Mouse (Mus musculus) olfactory bulb, adult 2 months (tissue): ENCODE results near the gene Olfr1112. TPM values are rescaled to one million over a fixed set of nuclear protein-coding genes. Genes with fewer than 3 reads are reported as not detected.
"Not testable (repeated sequence)": the region's sequence is repeated elsewhere in the genome, so short reads cannot be mapped to it uniquely, and the experiment has no call there.

Experiments
- H3K27ac ChIP-seq: fragments of 200-500 bp; 2 replicates; pipeline ENCODE4 v1.5.1; 2012; ENCODE audit warnings: low read depth, low read length; ENCODE audit not compliant: insufficient read depth
- H3K4me1 ChIP-seq: fragments of 200-500 bp; 2 replicates; pipeline ENCODE4 v1.6.1; 2012; ENCODE audit warnings: low read length; ENCODE audit not compliant: control insufficient read depth, insufficient read depth
- H3K4me3 ChIP-seq: fragments of 200-500 bp; 2 replicates; pipeline ENCODE4 v1.5.1; 2012; ENCODE audit warnings: mild to moderate bottlenecking, low read depth, low read length, moderate library complexity; ENCODE audit not compliant: insufficient read depth
- CTCF ChIP-seq: fragments of 200-500 bp; IDR thresholded peaks from 2 replicates; pipeline ENCODE4 v1.5.1; 2012; ENCODE audit warnings: low read depth, mild to moderate bottlenecking, low read length, moderate library complexity; ENCODE audit not compliant: insufficient read depth
- POLR2A ChIP-seq: fragments of 200-500 bp; IDR thresholded peaks from 2 replicates; pipeline ENCODE4 v1.6.1; 2012; ENCODE audit warnings: mild to moderate bottlenecking, low read depth, low read length, moderate library complexity; ENCODE audit not compliant: insufficient read depth
- WGBS: fragments of 180-500 bp; shearing (Covaris S2); methylation state at CpG from one replicate; pipeline ENCODE4 v1.1.7; 2018; 5-methylcytosine and 5-hydroxymethylcytosine counted together
- polyA plus RNA-seq: library from polyadenylated mRNA; stranded (reverse); fragments of >200 nt; gene quantifications from 2 replicates; pipeline ENCODE4 v1.2.4, GENCODE M21; 2012; ENCODE audit warnings: low replicate concordance; ENCODE audit not compliant: missing spikeins, insufficient read depth, insufficient read length

Gene Olfr1112
- polyA plus RNA-seq, result not detected in 2 replicates

GRCm38 (mm10) chr2:87187498-87187897, at the start of gene Olfr1112:
Gene Olfr1112 (plus strand): TSS chr2:87187798.
- Histone ChIP-seq H3K4me1 (no peaks in the 10 kb centered on the region), H3K27ac (no peak within 1 kb of the TSS), H3K4me3 (no peak within 1 kb of the TSS)
- 88% methylated on average over 1 of the region's 1 CpGs for WGBS
- TF ChIP-seq CTCF, result no peak
- TF ChIP-seq POLR2A, result no peak

DNA sequence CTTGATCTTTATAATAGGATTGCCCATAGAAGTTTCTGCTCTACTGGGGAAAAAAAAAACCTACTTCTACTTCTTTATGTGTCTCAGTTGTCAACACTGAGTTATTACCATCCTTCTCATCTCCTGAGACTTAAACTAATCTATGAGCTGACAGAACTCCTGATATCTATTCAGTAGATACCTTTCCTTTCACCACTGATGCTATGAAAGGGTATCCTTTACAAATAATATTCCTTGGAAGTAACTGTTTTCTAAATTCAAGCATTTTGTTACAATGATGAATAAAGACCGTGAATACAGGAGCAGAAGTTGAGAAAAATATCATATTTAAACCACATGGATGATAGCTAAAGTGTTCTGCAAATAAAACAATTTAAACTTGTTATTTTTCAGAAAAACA, 47.4 kb upstream of the Olfr1112 start, which contains the start of gene Olfr1110:
Gene Olfr1110 (minus strand): TSS at position 101 of the 400 bp plus-strand sequence.
- 80% methylated on average over 1 of the region's 1 CpGs for WGBS
- Histone ChIP-seq H3K27ac (no peak within 1 kb of the TSS), H3K4me3 (no peak within 1 kb of the TSS), H3K4me1 (no peaks in the 10 kb centered on the region)
- TF ChIP-seq CTCF, result no peak
- TF ChIP-seq POLR2A, result no peak

DNA sequence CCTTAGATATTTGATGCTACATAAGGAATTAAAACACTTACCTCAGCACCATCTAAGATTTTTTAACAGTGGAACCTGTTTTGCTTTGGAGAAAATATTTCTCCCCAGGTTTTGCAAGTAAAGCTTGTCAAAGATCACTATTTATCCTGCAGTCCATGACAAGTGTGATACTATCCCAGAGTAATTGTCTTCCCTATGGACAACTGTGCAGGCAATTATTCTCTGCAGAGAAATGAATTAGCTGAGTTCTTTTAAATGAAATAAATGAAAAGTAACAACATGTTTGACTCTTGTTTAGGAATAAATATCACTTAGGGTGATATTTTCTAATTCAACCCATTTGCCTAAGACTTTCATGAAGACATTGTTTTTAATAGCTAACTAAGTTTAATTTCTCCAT, 35.1 kb upstream of the Olfr1112 start, which contains the start of gene Olfr1111:
Gene Olfr1111 (minus strand): TSS at position 101 of the 400 bp plus-strand sequence.
- Histone ChIP-seq H3K4me1 (no peaks in the 10 kb centered on the region), H3K4me3 (no peak within 1 kb of the TSS), H3K27ac (no peak within 1 kb of the TSS)
- TF ChIP-seq CTCF (no peak), POLR2A (no peak)

DNA sequence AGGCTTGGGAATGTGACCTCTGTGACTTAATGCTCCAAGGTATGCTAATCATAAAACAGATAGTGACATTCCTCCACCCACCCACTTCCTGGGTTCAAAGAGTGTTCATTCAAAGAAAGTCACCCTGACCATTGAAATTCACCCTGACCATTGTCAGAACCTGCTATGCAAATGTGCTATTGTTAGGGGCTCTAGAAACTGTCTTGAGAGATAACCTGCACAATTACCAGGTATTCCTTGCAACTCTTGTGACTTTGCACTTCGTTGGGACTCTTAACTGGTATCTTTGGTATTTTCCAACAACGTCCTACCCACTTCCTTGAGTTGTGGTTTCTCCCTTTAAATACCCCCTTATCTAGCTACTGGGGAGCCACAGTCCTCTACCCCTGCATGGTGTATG, 19.9 kb upstream of the Olfr1112 start:
- WGBS, result 74% methylated on average over 2 of the region's 2 CpGs
- H3K4me1 ChIP-seq, H3K4me3 ChIP-seq, H3K27ac ChIP-seq: not testable (repeated sequence)

DNA sequence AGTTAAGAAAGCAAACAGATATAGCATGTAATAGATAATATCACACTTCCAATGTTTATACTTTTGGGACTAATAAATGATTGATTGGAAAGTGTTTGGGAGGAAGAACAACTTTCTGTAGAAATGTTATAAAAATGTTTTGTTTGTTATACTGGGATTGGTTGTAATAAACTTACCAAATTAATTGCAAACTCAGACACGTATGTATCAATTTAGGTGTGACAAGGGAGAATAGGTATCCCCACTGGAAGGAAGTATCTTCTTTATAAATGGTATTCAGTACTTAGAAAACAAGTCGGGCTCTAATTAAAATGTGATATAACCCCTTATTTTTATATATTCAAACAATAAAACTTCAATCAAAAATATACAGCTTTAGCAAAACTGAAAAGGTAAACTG, 21.1 kb downstream of the Olfr1112 start, which contains the start of gene Olfr1113:
Gene Olfr1113 (plus strand): TSS at position 301 of the 400 bp plus-strand sequence.
- no peak within 1 kb of the TSS for H3K27ac ChIP-seq
- TF ChIP-seq CTCF (no peak), POLR2A (no peak)

More for the DNA sequence above, 21.1 kb downstream of the Olfr1112 start, which contains the start of gene Olfr1113:
- 88% methylated on average over 2 of the region's 2 CpGs for WGBS
- Histone ChIP-seq H3K4me1 (no peaks in the 10 kb centered on the region), H3K4me3 (no peak within 1 kb of the TSS)

Other genes with a start within 250 kb of the Olfr1112 start
- not detected in 2 replicates for gene Olfr1099, start 227.1 kb upstream of the Olfr1112 start, polyA plus RNA-seq
- not detected in 2 replicates for gene Olfr1100, start 207.8 kb upstream of the Olfr1112 start, polyA plus RNA-seq
- not detected in 2 replicates for gene Olfr1101, start 196.6 kb upstream of the Olfr1112 start, polyA plus RNA-seq
- not detected in 2 replicates for gene Olfr1102, start 189.4 kb upstream of the Olfr1112 start, polyA plus RNA-seq
- not detected in 2 replicates for gene Olfr1104, start 160.7 kb upstream of the Olfr1112 start, polyA plus RNA-seq
- not detected in 2 replicates for gene Olfr1105, start 151.3 kb upstream of the Olfr1112 start, polyA plus RNA-seq
- not detected in 2 replicates for gene Olfr1106, start 135.5 kb upstream of the Olfr1112 start, polyA plus RNA-seq
- not detected in 2 replicates for gene Olfr1107, start 112.0 kb upstream of the Olfr1112 start, polyA plus RNA-seq
- not detected in 2 replicates for gene Olfr1109, start 91.8 kb upstream of the Olfr1112 start, polyA plus RNA-seq
- not detected in 2 replicates for gene Olfr259, start 73.2 kb upstream of the Olfr1112 start, polyA plus RNA-seq
- gene Olfr1110, start 47.5 kb upstream of the Olfr1112 start, polyA plus RNA-seq, result not detected in 2 replicates
- gene Olfr1111, start 35.2 kb upstream of the Olfr1112 start, polyA plus RNA-seq, result not detected in 2 replicates
- gene Olfr1113, start 21.2 kb downstream of the Olfr1112 start, polyA plus RNA-seq, result not detected in 2 replicates
- gene Olfr1115, start 60.2 kb downstream of the Olfr1112 start, polyA plus RNA-seq, result not detected in 2 replicates
- gene Olfr1116, start 79.7 kb downstream of the Olfr1112 start, polyA plus RNA-seq, result not detected in 2 replicates
- not detected in 2 replicates for gene Olfr1118, start 119.8 kb downstream of the Olfr1112 start, polyA plus RNA-seq
- not detected in 2 replicates for gene Olfr1120, start 167.0 kb downstream of the Olfr1112 start, polyA plus RNA-seq
- not detected in 2 replicates for gene Olfr1121, start 182.1 kb downstream of the Olfr1112 start, polyA plus RNA-seq
- gene Olfr1122, start 198.1 kb downstream of the Olfr1112 start, polyA plus RNA-seq, result not detected in 2 replicates
- not detected in 2 replicates for gene Olfr1123, start 228.8 kb downstream of the Olfr1112 start, polyA plus RNA-seq
- not detected in 2 replicates for gene Olfr1124, start 242.5 kb downstream of the Olfr1112 start, polyA plus RNA-seq